Mouse (Mus musculus): ENCODE data around the gene Btbd18.

DNA sequence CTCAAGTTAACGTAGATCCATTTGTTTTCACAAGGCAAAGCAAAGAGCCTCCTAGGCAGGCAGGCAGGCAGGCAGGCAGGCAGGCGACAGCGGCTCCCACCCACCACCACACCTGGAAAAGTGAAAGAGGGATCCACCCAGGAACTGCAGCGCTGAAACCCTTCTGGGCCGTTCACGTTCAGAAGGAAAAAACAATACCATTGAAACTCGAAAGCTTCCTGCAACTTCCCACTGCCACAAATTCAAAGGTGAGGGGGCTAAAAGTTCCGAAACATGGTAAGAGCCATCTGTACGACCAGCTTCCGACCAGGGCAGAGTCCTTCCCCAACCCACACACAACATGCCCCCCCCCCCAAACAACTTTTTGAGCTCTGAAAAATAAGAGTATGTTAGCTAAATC, 9.2 kb upstream of the Btbd18 start:
- TF ChIP-seq CTCF (IDR thresholded peaks at IDR 0.05; ENCODE audit: insufficient read depth, low read length) (no peak), POLR2A (IDR thresholded peaks at IDR 0.05; ENCODE audit: borderline replicate concordance, extremely low read depth, low read depth, low read length) (0 out of 2 replicates have a peak, but pooled peaks have one; percentile 19)

Measured in lung, adult 2 months (tissue).